Mouse (Mus musculus) forebrain, embryonic 11.5 days (tissue): ENCODE results near the gene Kpna2. TPM values are rescaled to one million over a fixed set of nuclear protein-coding genes. Genes with fewer than 3 reads are reported as not detected.
A peak's percentile ranks its signal among the peaks of the same experiment; 100 is the strongest.

Experiments
- ATAC-seq: fragments of 200-750 bp; cut with Nextera tagmentation; replicated peaks from 2 replicates; pipeline ENCODE4 v1.8.0; 2017; ENCODE audit warnings: moderate TSS enrichment; ENCODE audit not compliant: low FRiP score
- DNase-seq: peaks from one replicate; pipeline ENCODE4 v3.0.0-alpha.2; 2017; ENCODE audit warnings: low spot score
- H3K27ac ChIP-seq: fragments of 300-500 bp; sonication (generic); 2 replicates; pipeline ENCODE4 v1.5.1; 2014; ENCODE audit warnings: low read depth, low read length
- H3K27me3 ChIP-seq: fragments of 300-500 bp; sonication (generic); 2 replicates; pipeline ENCODE4 v1.6.1; 2014; ENCODE audit warnings: mild to moderate bottlenecking, low read length, mixed read lengths; ENCODE audit not compliant: control insufficient read depth, insufficient read depth
- H3K36me3 ChIP-seq: fragments of 300-500 bp; sonication (generic); 2 replicates; pipeline ENCODE4 v1.6.1; 2014; ENCODE audit warnings: mild to moderate bottlenecking, low read length, moderate library complexity, mixed read lengths; ENCODE audit not compliant: control insufficient read depth, insufficient read depth
- H3K4me1 ChIP-seq: fragments of 300-500 bp; sonication (generic); replicated peaks from 2 replicates; pipeline ENCODE4 v1.6.1; 2014; ENCODE audit warnings: low read length, mixed read lengths; ENCODE audit not compliant: control insufficient read depth, insufficient read depth
- H3K4me2 ChIP-seq: fragments of 300-500 bp; sonication (generic); 2 replicates; pipeline ENCODE4 v1.6.1; 2014; ENCODE audit warnings: low read depth, mild to moderate bottlenecking, low read length, moderate library complexity, mixed read lengths; ENCODE audit not compliant: severe bottlenecking
- H3K4me3 ChIP-seq: fragments of 300-500 bp; sonication (generic); 2 replicates; pipeline ENCODE4 v1.5.1; 2014; ENCODE audit warnings: low read depth, low read length
- H3K9ac ChIP-seq: fragments of 300-500 bp; sonication (generic); 2 replicates; pipeline ENCODE4 v1.6.1; 2014; ENCODE audit warnings: low read length
- H3K9me3 ChIP-seq: fragments of 300-500 bp; sonication (generic); 2 replicates; pipeline ENCODE4 v1.6.1; 2016; ENCODE audit warnings: low read length, mixed read lengths; ENCODE audit not compliant: control insufficient read depth
- WGBS: fragments of 180-500 bp; shearing (Covaris S2); extraction: QIAGEN DNeasy Blood & Tissue Kit; methylation state at CpG from one replicate; pipeline ENCODE4 v1.1.7; 2014; 5-methylcytosine and 5-hydroxymethylcytosine counted together
- polyA plus RNA-seq: library from polyadenylated mRNA; unstranded; fragments of >200 nt; fragmentation: Nextera tagmentation; extraction: Ambion mirVana; gene quantifications from 2 replicates; pipeline ENCODE4 v1.2.1, GENCODE M21; 2014

The Kpna2 gene
- polyA plus RNA-seq, 1 experiment from 2014 or later = 777 TPM

GRCm38 (mm10) chr11:107014597-107015309 is 15.4 kb upstream of the Kpna2 start:
- Histone ChIP-seq H3K36me3 (no peaks in the 10 kb centered on the region), H3K9ac (no peak overlapping the region), H3K4me1 (no peaks in the 10 kb centered on the region), H3K4me2 (no peak overlapping the region), H3K4me3 (no peak overlapping the region), H3K9me3 (no peaks in the 10 kb centered on the region), H3K27me3 (no peaks in the 10 kb centered on the region), H3K27ac (no peak overlapping the region)
- no peak for DNase-seq
- no peak for ATAC-seq
- WGBS = 47% methylated on average over 14 of the region's 14 CpGs

GRCm38 (mm10) chr11:107014020-107014585 is 14.8 kb upstream of the Kpna2 start:
- no peak for DNase-seq
- H3K9me3 ChIP-seq = no peaks in the 10 kb centered on the region
- H3K27ac ChIP-seq = no peak overlapping the region
- H3K9ac ChIP-seq = no peak overlapping the region
- whole genome bisulfite sequencing = 75% methylated on average over 11 of the region's 11 CpGs
- ATAC-seq = no peak
- no peak overlapping the region for H3K4me3 ChIP-seq
- H3K36me3 ChIP-seq = no peaks in the 10 kb centered on the region
- H3K27me3 ChIP-seq = no peaks in the 10 kb centered on the region
- no peak overlapping the region for H3K4me2 ChIP-seq
- no peaks in the 10 kb centered on the region for H3K4me1 ChIP-seq

GRCm38 (mm10) chr11:107012324-107013017 is 13.1 kb upstream of the Kpna2 start:
- Histone ChIP-seq H3K4me3 (peak overlapping the region; percentile 53), H3K27me3 (no peaks in the 10 kb centered on the region), H3K27ac (peak overlapping the region; percentile 83), H3K4me2 (peak overlapping the region; percentile 60), H3K36me3 (no peaks in the 10 kb centered on the region), H3K9ac (peak overlapping the region; percentile 77), H3K9me3 (no peaks in the 10 kb centered on the region), H3K4me1 (no peaks in the 10 kb centered on the region)
- DNase-seq (peak; percentile 99), ATAC-seq (peak; percentile 95)
- WGBS = under 1% methylated on average over 37 of the region's 37 CpGs

- Histone ChIP-seq H3K4me1 (no peaks in the 10 kb centered on the region), H3K4me2 (peak overlapping the region; percentile 60), H3K4me3 (peak overlapping the region; percentile 53), H3K9ac (peak overlapping the region; percentile 77), H3K36me3 (no peaks in the 10 kb centered on the region), H3K27me3 (no peaks in the 10 kb centered on the region), H3K9me3 (no peaks in the 10 kb centered on the region), H3K27ac (peak overlapping the region; percentile 83; the same call in 1 of the 2 replicates)
- DNase-seq (no peak), ATAC-seq (no peak)
- WGBS = 50% methylated on average over 18 of the region's 18 CpGs
Measured at GRCm38 (mm10) chr11:107011669-107012323, 12.5 kb upstream of the Kpna2 start.

GRCm38 (mm10) chr11:107011171-107011570 is 11.8 kb upstream of the Kpna2 start:
- Histone ChIP-seq H3K4me3 (no peak overlapping the region), H3K9ac (no peak overlapping the region), H3K9me3 (no peaks in the 10 kb centered on the region), H3K27me3 (no peaks in the 10 kb centered on the region), H3K4me1 (no peaks in the 10 kb centered on the region), H3K4me2 (no peak overlapping the region), H3K27ac (no peak overlapping the region), H3K36me3 (no peaks in the 10 kb centered on the region)
- no peak for DNase-seq
- no peak for ATAC-seq
- WGBS = 77% methylated on average over 7 of the region's 7 CpGs

- no peaks in the 10 kb centered on the region for H3K4me1 ChIP-seq
- H3K9me3 ChIP-seq = no peaks in the 10 kb centered on the region
- no peak overlapping the region for H3K4me2 ChIP-seq
- no peaks in the 10 kb centered on the region for H3K36me3 ChIP-seq
- 96% methylated on average over 3 of the region's 3 CpGs for WGBS
- ATAC-seq (no peak), DNase-seq (no peak)
- no peak overlapping the region for H3K9ac ChIP-seq
- H3K27me3 ChIP-seq = no peaks in the 10 kb centered on the region
- H3K27ac ChIP-seq = no peak overlapping the region
- no peak overlapping the region for H3K4me3 ChIP-seq
Measured at GRCm38 (mm10) chr11:107010447-107010846, 11.1 kb upstream of the Kpna2 start.

- no peaks in the 10 kb centered on the region for H3K27me3 ChIP-seq
- WGBS = 92% methylated on average over 1 of the region's 1 CpGs
- no peak overlapping the region for H3K27ac ChIP-seq
- ATAC-seq = no peak
- H3K36me3 ChIP-seq = no peaks in the 10 kb centered on the region
- H3K4me3 ChIP-seq = no peak overlapping the region
- no peak for DNase-seq
- peaks cover 6% of the 10 kb centered on the region; the same call in 1 of the 2 replicates for H3K4me1 ChIP-seq
- no peak overlapping the region for H3K4me2 ChIP-seq
- H3K9ac ChIP-seq = no peak overlapping the region
- no peaks in the 10 kb centered on the region for H3K9me3 ChIP-seq
Measured at GRCm38 (mm10) chr11:107005538-107005937, 6.2 kb upstream of the Kpna2 start.
